Mouse (Mus musculus): ENCODE results near the gene Dcakd. TPM values are rescaled to one million over a fixed set of nuclear protein-coding genes. Genes with fewer than 3 reads are reported as not detected.

Gene Dcakd
- 24.7 and 34.9 TPM in 2 replicates for polyA plus RNA-seq (2012; rRNA removed)

GRCm38 (mm10) chr11:103028176-103028891 lies at the start of gene Dcakd, which contains the start of gene Nmt1:
TSS of gene Dcakd (minus strand) at chr11:103028333.
TSS of gene Nmt1 (plus strand) at chr11:103028190.
- WGBS = under 1% methylated on average over 36 of the region's 36 CpGs
- Histone ChIP-seq H3K4me1 (ENCODE audit: control insufficient read depth, insufficient read depth, insufficient read length) (no peaks in the 10 kb centered on the region), H3K27ac (ENCODE audit: insufficient read depth, low read length) (peak within 1 kb of the TSS; percentile 81), H3K36me3 (ENCODE audit: control insufficient read depth, insufficient read depth, low read length) (peaks cover 1% of the 10 kb centered on the region; the same call in 1 of the 2 replicates), H3K27me3 (ENCODE audit: control insufficient read depth, insufficient read depth, low read length) (no peaks in the 10 kb centered on the region), H3K4me3 (ENCODE audit: extremely low read depth, insufficient read depth, insufficient read length) (peak within 1 kb of the TSS; percentile 75)
- TF ChIP-seq CTCF (IDR thresholded peaks at IDR 0.05; ENCODE audit: extremely low read depth, insufficient read depth, insufficient read length, insufficient replicate concordance) (no peak), POLR2A (IDR thresholded peaks at IDR 0.05; ENCODE audit: low read depth, low read length) (peak; percentile 83)
- DNase-seq (ENCODE audit: low read depth in 1 of 2, low spot score in 2 of 2) = peak; percentile 93 to 98

DNA sequence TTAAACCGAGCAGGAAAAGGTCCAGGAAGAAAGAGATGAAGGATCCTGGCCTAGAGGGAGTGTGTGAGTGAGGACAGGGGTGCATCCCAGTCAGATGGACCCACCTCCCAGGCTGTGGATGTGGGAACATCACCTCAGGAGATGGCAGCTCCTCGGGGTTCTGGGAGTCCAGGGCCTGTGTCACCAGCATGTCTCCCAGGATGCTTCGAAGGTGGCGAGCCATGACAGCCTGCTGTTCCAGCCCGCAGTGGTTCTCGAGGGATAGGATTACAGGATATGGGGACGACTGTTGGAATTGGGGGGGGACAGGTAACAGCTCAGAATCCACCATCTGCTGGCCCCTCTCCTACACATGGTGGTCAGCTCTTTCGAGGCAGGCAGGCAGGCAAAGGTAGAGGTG lies 48.4 kb upstream of the Dcakd start:
- Histone ChIP-seq H3K27me3 (ENCODE audit: control insufficient read depth, insufficient read depth, low read length) (no peaks in the 10 kb centered on the region; the same call in 1 of the 2 replicates), H3K27ac (ENCODE audit: insufficient read depth, low read length) (no peak overlapping the region), H3K4me3 (ENCODE audit: extremely low read depth, insufficient read depth, insufficient read length) (no peak overlapping the region), H3K36me3 (ENCODE audit: control insufficient read depth, insufficient read depth, low read length) (no peaks in the 10 kb centered on the region), H3K4me1 (ENCODE audit: control insufficient read depth, insufficient read depth, insufficient read length) (peaks cover 8% of the 10 kb centered on the region)
- 91% methylated on average over 8 of the region's 8 CpGs for whole genome bisulfite sequencing
- DNase-seq (ENCODE audit: low read depth in 1 of 2, low spot score in 2 of 2) = no peak
- no peak for TF ChIP-seq POLR2A (IDR thresholded peaks at IDR 0.05; ENCODE audit: low read depth, low read length)
- TF ChIP-seq CTCF (IDR thresholded peaks at IDR 0.05; ENCODE audit: extremely low read depth, insufficient read depth, insufficient read length, insufficient replicate concordance) = no peak

GRCm38 (mm10) chr11:103076010-103076409 lies 47.9 kb upstream of the Dcakd start:
- Histone ChIP-seq H3K4me3 (ENCODE audit: extremely low read depth, insufficient read depth, insufficient read length) (no peak overlapping the region), H3K36me3 (ENCODE audit: control insufficient read depth, insufficient read depth, low read length) (no peaks in the 10 kb centered on the region), H3K27ac (ENCODE audit: insufficient read depth, low read length) (no peak overlapping the region), H3K27me3 (ENCODE audit: control insufficient read depth, insufficient read depth, low read length) (no peaks in the 10 kb centered on the region; the same call in 1 of the 2 replicates), H3K4me1 (ENCODE audit: control insufficient read depth, insufficient read depth, insufficient read length) (peaks cover 8% of the 10 kb centered on the region)
- WGBS = 71% methylated on average over 7 of the region's 7 CpGs
- TF ChIP-seq POLR2A (IDR thresholded peaks at IDR 0.05; ENCODE audit: low read depth, low read length) (no peak), CTCF (IDR thresholded peaks at IDR 0.05; ENCODE audit: extremely low read depth, insufficient read depth, insufficient read length, insufficient replicate concordance) (no peak)
- no peak for DNase-seq (ENCODE audit: low read depth in 1 of 2, low spot score in 2 of 2)

GRCm38 (mm10) chr11:103074796-103075323 lies 46.7 kb upstream of the Dcakd start:
- H3K27ac ChIP-seq (ENCODE audit: insufficient read depth, low read length) = no peak overlapping the region
- H3K4me1 ChIP-seq (ENCODE audit: control insufficient read depth, insufficient read depth, insufficient read length) = no peaks in the 10 kb centered on the region
- H3K36me3 ChIP-seq (ENCODE audit: control insufficient read depth, insufficient read depth, low read length) = no peaks in the 10 kb centered on the region
- WGBS = 60% methylated on average over 10 of the region's 10 CpGs
- DNase-seq (ENCODE audit: low read depth in 1 of 2, low spot score in 2 of 2) = no peak
- no peaks in the 10 kb centered on the region for H3K27me3 ChIP-seq (ENCODE audit: control insufficient read depth, insufficient read depth, low read length)
- TF ChIP-seq POLR2A (IDR thresholded peaks at IDR 0.05; ENCODE audit: low read depth, low read length) (no peak), CTCF (IDR thresholded peaks at IDR 0.05; ENCODE audit: extremely low read depth, insufficient read depth, insufficient read length, insufficient replicate concordance) (no peak)
- H3K4me3 ChIP-seq (ENCODE audit: extremely low read depth, insufficient read depth, insufficient read length) = no peak overlapping the region

DNA sequence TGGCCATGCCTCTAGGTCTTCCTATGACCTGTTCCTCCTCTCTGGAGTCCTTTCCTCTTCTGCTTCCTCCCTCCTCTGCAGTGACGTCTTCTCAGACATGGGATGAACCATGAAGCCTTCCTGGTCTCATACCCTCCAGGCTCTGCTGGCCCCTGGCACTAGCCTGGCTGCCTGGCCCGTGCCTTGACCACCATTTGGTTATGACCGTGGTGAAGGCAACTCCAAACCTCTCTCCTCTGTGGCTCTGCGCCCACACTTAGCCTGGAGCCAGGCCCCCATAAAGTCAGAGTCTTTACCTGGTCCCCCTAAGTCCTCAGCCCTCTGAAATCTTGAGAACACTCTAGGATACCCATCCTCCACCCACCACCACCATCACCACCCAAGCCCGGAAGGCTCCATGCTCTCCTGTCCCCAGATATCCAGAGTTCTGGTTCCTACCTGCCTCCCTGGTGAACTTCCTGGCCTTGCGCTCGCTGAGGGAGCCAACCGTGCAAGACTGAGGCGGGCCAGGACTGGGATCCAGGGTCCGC lies 46.1 kb upstream of the Dcakd start:
- WGBS = 90% methylated on average over 10 of the region's 10 CpGs
- TF ChIP-seq POLR2A (IDR thresholded peaks at IDR 0.05; ENCODE audit: low read depth, low read length) = no peak
- no peak for TF ChIP-seq CTCF (IDR thresholded peaks at IDR 0.05; ENCODE audit: extremely low read depth, insufficient read depth, insufficient read length, insufficient replicate concordance)
- H3K27ac ChIP-seq (ENCODE audit: insufficient read depth, low read length) = no peak overlapping the region
- DNase-seq (ENCODE audit: low read depth in 1 of 2, low spot score in 2 of 2) = no peak
- H3K4me3 ChIP-seq (ENCODE audit: extremely low read depth, insufficient read depth, insufficient read length) = no peak overlapping the region
- no peaks in the 10 kb centered on the region for H3K27me3 ChIP-seq (ENCODE audit: control insufficient read depth, insufficient read depth, low read length)
- H3K36me3 ChIP-seq (ENCODE audit: control insufficient read depth, insufficient read depth, low read length) = peaks cover 2% of the 10 kb centered on the region; the same call in 1 of the 2 replicates
- no peaks in the 10 kb centered on the region for H3K4me1 ChIP-seq (ENCODE audit: control insufficient read depth, insufficient read depth, insufficient read length)

- peaks cover 7% of the 10 kb centered on the region for H3K36me3 ChIP-seq (ENCODE audit: control insufficient read depth, insufficient read depth, low read length)
- no peak for DNase-seq (ENCODE audit: low read depth in 1 of 2, low spot score in 2 of 2)
- no peak for TF ChIP-seq CTCF (IDR thresholded peaks at IDR 0.05; ENCODE audit: extremely low read depth, insufficient read depth, insufficient read length, insufficient replicate concordance)
- no peak for TF ChIP-seq POLR2A (IDR thresholded peaks at IDR 0.05; ENCODE audit: low read depth, low read length)
- 87% methylated on average over 7 of the region's 7 CpGs for WGBS
- no peaks in the 10 kb centered on the region for H3K4me1 ChIP-seq (ENCODE audit: control insufficient read depth, insufficient read depth, insufficient read length)
- no peaks in the 10 kb centered on the region for H3K27me3 ChIP-seq (ENCODE audit: control insufficient read depth, insufficient read depth, low read length)
- H3K4me3 ChIP-seq (ENCODE audit: extremely low read depth, insufficient read depth, insufficient read length) = no peak overlapping the region
- no peak overlapping the region for H3K27ac ChIP-seq (ENCODE audit: insufficient read depth, low read length)
These were observed 45.5 kb upstream of the Dcakd start for GRCm38 (mm10) chr11:103073671-103074070.
